Mouse (Mus musculus): ENCODE measurements around the gene Colq. TPM values are rescaled to one million over a fixed set of nuclear protein-coding genes. Genes with fewer than 3 reads are reported as not detected.

The Colq gene
- total RNA-seq, 1 experiment from 2014 or later = not detected

- ATAC-seq (replicated peaks; ENCODE audit: low read depth, poor library complexity, severe bottlenecking) = peak; percentile 56
Measured at GRCm38 (mm10) chr14:31576846-31577697, 14.1 kb downstream of the Colq start.

- no peak for ATAC-seq (replicated peaks; ENCODE audit: low read depth, poor library complexity, severe bottlenecking)
Measured at GRCm38 (mm10) chr14:31575866-31576265, 15.3 kb downstream of the Colq start.

- ATAC-seq (replicated peaks; ENCODE audit: low read depth, poor library complexity, severe bottlenecking) = no peak
Measured at GRCm38 (mm10) chr14:31574903-31575665, 16.1 kb downstream of the Colq start.

DNA sequence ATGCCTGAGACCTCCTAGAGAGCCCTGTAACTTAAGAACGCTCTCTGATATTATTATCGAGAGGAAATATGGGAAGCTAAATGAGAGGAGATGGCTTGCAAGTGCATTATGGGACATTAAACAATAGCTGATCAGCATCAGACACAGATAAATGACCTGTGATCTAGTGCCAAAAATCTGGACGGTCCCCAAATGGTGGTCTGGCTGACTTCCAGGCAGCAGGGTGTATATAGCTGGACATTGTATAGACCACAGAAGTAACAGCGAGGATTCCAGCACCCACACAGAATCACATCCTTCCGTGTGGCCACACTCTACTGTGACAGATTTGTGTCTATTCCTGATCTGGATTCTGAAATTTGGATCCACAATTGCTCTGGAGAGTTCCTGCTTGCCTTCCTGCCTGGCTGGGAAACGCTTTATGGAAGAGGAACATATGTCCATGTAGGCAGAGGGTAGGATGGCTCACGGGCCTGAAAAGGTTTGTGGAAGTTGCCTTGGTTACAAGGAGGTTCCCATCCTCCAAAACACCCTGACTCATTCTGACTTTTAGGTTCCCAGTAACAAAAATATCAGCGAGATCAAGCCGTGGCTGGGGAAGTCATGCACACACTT, 18.5 kb downstream of the Colq start:
- no peak for ATAC-seq (replicated peaks; ENCODE audit: low read depth, poor library complexity, severe bottlenecking)

GRCm38 (mm10) chr14:31571419-31571818, 19.7 kb downstream of the Colq start:
- no peak for ATAC-seq (replicated peaks; ENCODE audit: low read depth, poor library complexity, severe bottlenecking)

DNA sequence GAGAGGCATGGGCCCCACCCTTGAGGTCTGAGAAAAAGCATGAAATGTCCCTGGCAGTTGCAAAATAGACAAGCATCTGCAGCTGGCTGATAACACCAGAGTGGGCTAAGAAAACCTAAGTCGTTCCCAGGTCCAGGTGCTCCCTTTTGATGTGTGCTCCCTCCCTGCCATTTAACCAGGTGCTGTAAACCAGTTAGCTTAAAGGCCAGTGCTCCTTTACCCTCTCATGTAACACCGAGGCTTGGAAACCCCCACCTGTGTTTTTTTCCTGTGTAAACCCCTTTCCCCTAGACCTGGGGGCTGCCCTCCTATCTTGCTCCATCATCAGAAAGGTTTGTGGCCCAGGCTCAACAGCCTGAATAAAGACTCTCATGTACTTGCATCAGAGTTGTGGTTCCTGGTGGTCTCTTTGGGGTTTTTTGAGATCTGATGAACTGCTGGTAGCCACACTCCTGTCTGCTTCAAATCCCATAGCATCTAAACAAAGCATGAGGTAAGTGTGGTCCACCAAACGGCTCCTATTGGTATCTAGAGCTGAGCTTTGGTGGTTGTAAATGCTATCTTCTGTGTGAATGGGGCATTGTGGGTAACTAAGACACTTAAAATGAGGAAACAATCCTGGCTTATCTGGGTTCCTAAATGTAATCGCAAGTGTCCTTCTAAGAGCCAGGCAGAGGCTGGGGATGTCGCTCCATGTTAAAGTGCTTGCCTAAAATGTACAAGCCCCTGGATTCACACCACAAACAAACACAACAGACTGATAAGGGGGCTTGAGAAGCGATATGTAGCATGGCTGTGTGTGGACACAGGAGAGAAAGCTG, 20.8 kb downstream of the Colq start:
- peak; percentile 36 for ATAC-seq (replicated peaks; ENCODE audit: low read depth, poor library complexity, severe bottlenecking)

DNA sequence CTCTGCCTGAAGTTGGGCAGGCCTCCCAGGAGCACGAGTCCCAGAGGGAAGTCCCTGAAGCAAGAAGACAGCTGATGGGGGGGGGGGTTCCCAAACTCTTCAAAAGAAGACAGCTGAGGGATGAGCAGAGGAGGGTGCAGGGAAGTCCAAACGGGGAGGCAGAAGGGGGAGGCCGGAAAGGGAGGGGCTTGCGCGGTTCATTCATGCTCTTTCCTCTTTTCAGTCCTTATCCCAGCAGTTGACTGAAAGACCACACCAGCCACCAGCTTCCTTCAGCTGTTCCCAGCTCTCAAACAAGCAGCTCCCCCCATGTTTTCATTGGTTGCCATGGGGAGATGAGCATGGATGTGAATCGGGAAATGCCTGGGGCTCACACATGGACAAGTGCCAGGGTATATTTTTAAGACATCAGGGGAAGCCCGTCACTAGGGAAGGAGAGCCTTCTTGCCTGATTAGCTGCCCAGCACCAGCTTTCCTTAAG, 22.0 kb downstream of the Colq start:
- peak; percentile 85 for ATAC-seq (replicated peaks; ENCODE audit: low read depth, poor library complexity, severe bottlenecking)

- ATAC-seq (replicated peaks; ENCODE audit: low read depth, poor library complexity, severe bottlenecking) = no peak
Measured at GRCm38 (mm10) chr14:31565478-31566212, 25.5 kb downstream of the Colq start.

DNA sequence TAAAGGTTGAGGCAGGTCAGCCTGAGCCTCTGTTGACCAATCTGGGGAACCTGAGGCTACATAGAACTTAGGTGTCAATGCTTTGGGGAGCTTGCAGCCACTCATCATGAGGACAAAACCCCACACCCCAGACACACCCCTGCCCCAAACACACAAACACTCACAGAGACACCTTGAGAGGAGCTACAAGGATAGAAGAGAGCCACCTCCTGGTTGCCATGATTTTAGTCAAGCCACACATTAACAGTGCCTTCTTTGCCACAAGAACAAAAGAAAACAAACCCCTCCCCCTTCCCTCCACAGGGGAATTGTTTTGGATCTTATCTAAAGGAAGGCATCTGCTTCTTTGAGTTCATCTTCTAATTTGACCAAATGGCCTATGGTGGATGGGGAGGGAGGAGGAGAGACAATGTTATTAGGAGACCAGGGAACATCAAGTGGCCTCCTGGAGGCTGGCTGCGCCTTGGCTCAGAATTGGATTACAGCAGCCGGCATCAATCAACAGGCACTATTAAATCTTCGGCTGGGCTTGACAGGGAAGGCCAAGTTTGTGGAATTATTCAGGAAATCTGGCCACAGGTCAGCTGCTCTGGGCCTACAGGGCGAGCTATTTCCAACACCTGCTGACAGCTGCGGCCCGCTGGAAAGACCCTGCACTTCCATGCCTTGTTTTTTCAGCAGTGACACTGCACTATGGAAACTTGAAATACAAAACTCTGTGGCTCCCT, 26.5 kb downstream of the Colq start:
- no peak for ATAC-seq (replicated peaks; ENCODE audit: low read depth, poor library complexity, severe bottlenecking)

GRCm38 (mm10) chr14:31560886-31561285, 30.3 kb downstream of the Colq start:
- peak; percentile 78 for ATAC-seq (replicated peaks; ENCODE audit: low read depth, poor library complexity, severe bottlenecking)

DNA sequence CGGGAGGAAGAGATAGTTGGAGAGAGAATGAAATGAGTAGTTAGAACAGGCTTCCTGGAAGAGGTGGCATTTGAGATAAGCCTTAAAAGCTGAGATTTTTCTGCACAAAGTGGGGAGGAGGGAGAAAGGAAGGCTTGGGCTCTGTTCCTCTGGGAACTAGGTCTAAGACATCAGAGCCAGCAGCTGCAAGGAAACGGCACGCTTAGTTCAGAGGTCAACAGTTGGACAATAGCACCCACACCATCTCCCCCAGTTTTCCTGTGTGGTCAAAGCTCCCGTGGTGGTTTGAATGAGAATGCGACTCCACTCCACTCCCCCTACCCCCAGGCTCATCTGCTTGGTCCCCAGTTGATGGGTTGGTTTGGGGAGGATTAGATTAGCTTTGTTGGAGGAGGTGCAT, 31.9 kb downstream of the Colq start:
- ATAC-seq (replicated peaks; ENCODE audit: low read depth, poor library complexity, severe bottlenecking) = no peak

DNA sequence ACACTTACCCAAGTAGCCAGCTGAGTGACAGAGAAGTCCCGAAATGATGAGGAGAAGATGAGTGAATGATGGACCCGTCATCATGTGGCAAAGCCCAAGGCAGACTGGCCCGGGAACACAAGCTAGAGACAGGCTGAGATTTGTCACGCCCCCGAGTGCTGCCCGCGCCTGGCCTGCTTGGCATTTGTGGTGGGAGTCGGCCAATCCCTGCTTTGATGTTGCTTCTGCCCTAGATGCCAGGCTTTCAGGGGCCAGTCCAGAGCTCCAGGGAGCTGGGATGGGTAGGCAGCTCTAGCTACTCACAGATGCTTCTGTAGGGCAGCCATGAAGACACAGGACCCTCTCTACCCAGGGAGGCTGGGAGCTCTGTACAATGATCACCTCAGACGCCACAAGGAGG, 33.4 kb downstream of the Colq start:
- ATAC-seq (replicated peaks; ENCODE audit: low read depth, poor library complexity, severe bottlenecking) = no peak

GRCm38 (mm10) chr14:31557273-31557672, 33.9 kb downstream of the Colq start:
- no peak for ATAC-seq (replicated peaks; ENCODE audit: low read depth, poor library complexity, severe bottlenecking)

GRCm38 (mm10) chr14:31556526-31557260, 34.5 kb downstream of the Colq start:
- ATAC-seq (replicated peaks; ENCODE audit: low read depth, poor library complexity, severe bottlenecking) = no peak

GRCm38 (mm10) chr14:31555963-31556434, 35.1 kb downstream of the Colq start:
- no peak for ATAC-seq (replicated peaks; ENCODE audit: low read depth, poor library complexity, severe bottlenecking)

DNA sequence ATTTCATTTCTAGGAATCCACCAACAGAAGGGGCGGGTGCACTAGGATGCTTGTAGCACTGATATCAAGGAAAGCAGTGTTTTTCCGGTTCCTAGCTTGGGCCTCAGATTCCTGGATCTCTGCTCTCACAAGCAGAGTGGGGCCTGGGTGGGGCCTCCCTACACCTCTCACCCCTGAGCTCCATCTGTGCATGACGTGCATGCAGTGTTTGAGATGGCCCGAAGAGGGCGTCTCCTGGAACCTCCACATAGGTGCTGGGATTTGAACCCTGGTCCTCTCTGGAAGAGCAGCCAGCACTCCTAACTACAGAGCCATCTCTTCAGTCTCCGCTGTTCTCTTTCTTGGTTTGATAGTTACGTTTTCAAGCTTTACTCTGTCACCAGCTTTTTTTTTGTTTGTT, 36.1 kb downstream of the Colq start:
- no peak for ATAC-seq (replicated peaks; ENCODE audit: low read depth, poor library complexity, severe bottlenecking)

DNA sequence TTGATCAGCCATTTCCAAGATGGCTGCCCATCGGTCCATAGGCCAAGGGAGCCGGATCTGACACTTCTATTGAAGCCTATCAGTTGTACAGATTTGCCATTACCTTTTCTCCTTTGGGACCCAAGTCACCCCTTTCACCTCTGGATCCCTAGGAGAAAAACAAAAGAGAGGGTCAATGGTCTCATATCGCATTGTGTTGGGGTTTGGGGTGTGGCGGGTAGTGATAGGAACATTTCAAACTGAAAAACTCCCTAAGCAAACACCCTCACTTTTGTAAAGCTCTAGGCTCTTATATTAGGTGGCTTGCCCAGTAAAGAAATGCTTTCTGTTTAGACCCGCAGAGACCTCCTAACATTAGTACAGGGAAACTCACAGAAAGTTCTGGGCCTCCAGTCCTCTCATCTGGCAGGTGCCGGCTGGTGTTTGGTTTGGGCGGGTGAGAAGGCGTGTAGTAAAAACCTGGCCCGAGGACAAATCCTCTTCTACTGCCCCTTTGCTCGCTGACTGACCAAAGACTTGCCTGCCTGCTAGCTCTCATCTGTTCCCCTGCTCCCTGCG, 47.2 kb downstream of the Colq start:
- no peak for ATAC-seq (replicated peaks; ENCODE audit: low read depth, poor library complexity, severe bottlenecking)
